ENCODE assay signal across 30 mouse cellular contexts in genomic region chr9:54743891-54744290, GRCm38 (mm10). TPM values are rescaled to one million over a fixed set of nuclear protein-coding genes. Genes with fewer than 3 reads are reported as not detected.
DNase-seq lines count a peak whose midpoint lies in the region; ATAC-seq lines count a peak whose summit lies in the region.
"Had no signal": no experiment of that assay in that cellular context is flagged by ENCODE, and none has a peak within 500 bp of the region (broad histone marks: within the 10 kb centered on the region; RNA-seq: fewer than 3 reads in every experiment).

No protein-coding gene starts in this region.

- H3K4me1 ChIP-seq in embryonic facial prominence, embryonic 10.5 days: peaks cover 69% of the 10 kb centered on the region
- peaks cover 61% of the 10 kb centered on the region for H3K4me1 ChIP-seq in hindbrain, embryonic 10.5 days (replicated peaks)
- H3K4me1 ChIP-seq: heart, embryonic 15.5 days had no signal

- H3K9me3 ChIP-seq in embryonic facial prominence, embryonic 10.5 days: no peaks in the 10 kb centered on the region
- H3K9me3 ChIP-seq in hindbrain, embryonic 10.5 days: no peaks in the 10 kb centered on the region
- H3K9me3 ChIP-seq: embryonic facial prominence, embryonic 12.5 days; embryonic facial prominence, embryonic 15.5 days; forebrain, embryonic 13.5 days; heart, embryonic 12.5 days; heart, embryonic 15.5 days had no signal

- DNase-seq in thymus, postnatal 14 days: peak; percentile 9
- DNase-seq in thymus, postnatal 4 days: no peak
- DNase-seq in embryonic facial prominence, embryonic 10.5 days (ENCODE audit: low spot score): no peak
- DNase-seq in hindbrain, embryonic 10.5 days (ENCODE audit: low spot score): no peak
- DNase-seq: adrenal gland, adult 2 months; adrenal gland, postnatal 14 days; cerebellum, adult 11-12 months; cerebellum, adult 8-10 months; cerebellum, postnatal 10 days; cerebellum, postnatal 36 days; gastrocnemius, adult 2 months; gastrocnemius, postnatal 14 days; heart, adult 18-20 months; heart, postnatal 10 days; heart, postnatal 36 days had no signal

- H3K27ac ChIP-seq in embryonic facial prominence, embryonic 10.5 days (replicated peaks): 0 out of 2 replicates have a peak overlapping the region, but pooled peaks have one; percentile 2
- H3K27ac ChIP-seq in hindbrain, embryonic 10.5 days: no peak overlapping the region; the same call in 1 of the 2 replicates
- H3K27ac ChIP-seq: embryonic facial prominence, embryonic 12.5 days; embryonic facial prominence, embryonic 15.5 days; forebrain, embryonic 13.5 days; gastrocnemius, adult 2 months; heart, embryonic 15.5 days; hindbrain, embryonic 14.5 days; hindbrain, postnatal 0 days had no signal

- no peak overlapping the region for H3K4me3 ChIP-seq in embryonic facial prominence, embryonic 10.5 days
- H3K4me3 ChIP-seq in hindbrain, embryonic 10.5 days: no peak overlapping the region
- H3K4me3 ChIP-seq: embryonic facial prominence, embryonic 12.5 days; embryonic facial prominence, embryonic 15.5 days; forebrain, embryonic 13.5 days; gastrocnemius, adult 2 months; heart, embryonic 12.5 days; heart, embryonic 15.5 days had no signal

- peak; percentile 45; the same call in 1 of the 2 replicates for ATAC-seq in megakaryocyte progenitor cell, adult 5-6 weeks (replicated peaks; ENCODE audit: poor library complexity)
- ATAC-seq in erythroid progenitor cell, adult 5-6 weeks (replicated peaks; ENCODE audit: low FRiP score, poor library complexity, severe bottlenecking): no peak
- ATAC-seq: CD4-positive, CD25-positive, alpha-beta regulatory T cell, adult 4 months; forebrain, embryonic 13.5 days; forebrain, embryonic 16.5 days; hindbrain, postnatal 0 days; inflammation-experienced regulatory T-cells, adult 6 months; intestine, embryonic 16.5 days had no signal

- 87% methylated on average over 4 of the region's 4 CpGs for WGBS in embryonic facial prominence, embryonic 10.5 days
- WGBS in hindbrain, embryonic 10.5 days: 83% methylated on average over 4 of the region's 4 CpGs

- H3K36me3 ChIP-seq in embryonic facial prominence, embryonic 10.5 days (replicated peaks): no peaks in the 10 kb centered on the region
- no peaks in the 10 kb centered on the region for H3K36me3 ChIP-seq in hindbrain, embryonic 10.5 days
- H3K36me3 ChIP-seq: embryonic facial prominence, embryonic 12.5 days; embryonic facial prominence, embryonic 15.5 days; heart, embryonic 12.5 days; heart, embryonic 15.5 days had no signal

- H3K27me3 ChIP-seq in embryonic facial prominence, embryonic 10.5 days (replicated peaks; ENCODE audit: low read depth, poor library complexity, severe bottlenecking): no peaks in the 10 kb centered on the region
- H3K27me3 ChIP-seq in hindbrain, embryonic 10.5 days (ENCODE audit: insufficient read depth, poor library complexity, severe bottlenecking): no peaks in the 10 kb centered on the region
- H3K27me3 ChIP-seq: embryonic facial prominence, embryonic 12.5 days; embryonic facial prominence, embryonic 15.5 days; forebrain, embryonic 13.5 days had no signal

RNA-seq across cellular contexts. Expression of gene Wdr61, which starts 9.6 kb away (rescaled TPM):
- 182 and 188 TPM in 2 replicates for polyA plus RNA-seq in embryonic facial prominence, embryonic 10.5 days (2016; fragmentation: Nextera tagmentation; extraction: Ambion mirVana)
- 127 and 129 TPM in 2 replicates for total RNA-seq in megakaryocyte progenitor cell, adult 5-6 weeks (2015)
- 68.9 and 94.4 TPM in 2 replicates for total RNA-seq in megakaryocyte progenitor cell, adult 5-6 weeks (2017)
- 150 and 174 TPM in 2 replicates for polyA plus RNA-seq in hindbrain, embryonic 10.5 days (2016; fragmentation: Nextera tagmentation; extraction: Ambion mirVana)
- 28.5 and 44.3 TPM in 2 replicates for total RNA-seq in erythroid progenitor cell, adult 5-6 weeks (2015; ENCODE audit: low replicate concordance)
- total RNA-seq in erythroid progenitor cell, adult 5-6 weeks (2017; ENCODE audit: low replicate concordance): 23.5 and 35.9 TPM in 2 replicates

RNA-seq across cellular contexts. Expression of gene Crabp1, which starts 20.7 kb away (rescaled TPM):
- 1,341 and 1,562 TPM in 2 replicates for polyA plus RNA-seq in embryonic facial prominence, embryonic 10.5 days (2016; fragmentation: Nextera tagmentation; extraction: Ambion mirVana)
- total RNA-seq in megakaryocyte progenitor cell, adult 5-6 weeks (2015): not detected in 2 replicates
- not detected in 2 replicates for total RNA-seq in megakaryocyte progenitor cell, adult 5-6 weeks (2017)
- polyA plus RNA-seq in hindbrain, embryonic 10.5 days (2016; fragmentation: Nextera tagmentation; extraction: Ambion mirVana): 1,866 and 1,915 TPM in 2 replicates
- total RNA-seq in erythroid progenitor cell, adult 5-6 weeks (2015; ENCODE audit: low replicate concordance): not detected in 2 replicates
- total RNA-seq in erythroid progenitor cell, adult 5-6 weeks (2017; ENCODE audit: low replicate concordance): not detected in 2 replicates
- total RNA-seq: heart, adult 18-20 months; heart, postnatal 10 days; heart, postnatal 36 days; MEL had no signal
- polyA plus RNA-seq: C2C12; CD4-positive, CD25-positive, alpha-beta regulatory T cell, adult 4 months; inflammation-experienced regulatory T-cells, adult 6 months had no signal

RNA-seq across cellular contexts. Expression of gene Dnaja4, which starts 45.2 kb away (rescaled TPM):
- 3.2 and 3.5 TPM in 2 replicates for polyA plus RNA-seq in embryonic facial prominence, embryonic 10.5 days (2016; fragmentation: Nextera tagmentation; extraction: Ambion mirVana)
- 0.51 and 1.4 TPM in 2 replicates for total RNA-seq in megakaryocyte progenitor cell, adult 5-6 weeks (2015)
- 1.3 and 1.8 TPM in 2 replicates for total RNA-seq in megakaryocyte progenitor cell, adult 5-6 weeks (2017)
- polyA plus RNA-seq in hindbrain, embryonic 10.5 days (2016; fragmentation: Nextera tagmentation; extraction: Ambion mirVana): 4.5 and 4.7 TPM in 2 replicates
- total RNA-seq in erythroid progenitor cell, adult 5-6 weeks (2015; ENCODE audit: low replicate concordance): 52.8 and 59.1 TPM in 2 replicates
- total RNA-seq in erythroid progenitor cell, adult 5-6 weeks (2017; ENCODE audit: low replicate concordance): 59.7 and 67.0 TPM in 2 replicates

Comparison
In these comparisons a context has a peak if more than half of its experiments do, and no peak if none do; other contexts are left out.
1. RNA of gene Dnaja4, which starts 45.2 kb away (total RNA-seq): 52.8 to 67.0 TPM in erythroid progenitor cell, adult 5-6 weeks; 0.51 to 1.8 TPM in megakaryocyte progenitor cell, adult 5-6 weeks; every median in the first group is over 10 times any median in the second.